Mouse (Mus musculus) right cerebral cortex, postnatal 10 days (tissue): Measurements from ENCODE around the gene Hsd11b2.
A peak's percentile ranks its signal among the peaks of the same experiment; 100 is the strongest.

ENCODE experiments used
- DNase-seq, 2 experiments: peaks; one replicate each; pipeline ENCODE4 v3.0.0; 2021; ENCODE audit warnings: low spot score in 2 of 2

Hsd11b2 gene

DNA sequence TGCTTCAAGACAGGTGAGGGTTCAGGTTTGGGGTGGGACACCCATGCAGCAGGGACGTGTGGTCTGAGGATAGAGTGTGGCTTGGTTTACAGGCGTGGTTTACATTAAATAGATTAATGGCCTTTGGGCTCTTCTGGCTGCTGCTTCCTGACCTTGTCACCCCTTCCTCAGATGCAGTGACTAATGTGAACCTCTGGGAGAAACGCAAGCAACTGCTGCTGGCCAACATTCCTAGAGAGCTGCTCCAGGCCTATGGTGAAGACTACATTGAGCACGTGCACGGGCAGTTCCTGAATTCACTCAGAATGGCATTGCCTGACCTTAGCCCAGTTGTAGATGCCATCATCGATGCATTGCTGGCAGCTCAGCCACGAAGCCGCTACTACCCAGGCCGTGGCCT is 4.3 kb downstream of the Hsd11b2 start:
- no peak for DNase-seq

DNA sequence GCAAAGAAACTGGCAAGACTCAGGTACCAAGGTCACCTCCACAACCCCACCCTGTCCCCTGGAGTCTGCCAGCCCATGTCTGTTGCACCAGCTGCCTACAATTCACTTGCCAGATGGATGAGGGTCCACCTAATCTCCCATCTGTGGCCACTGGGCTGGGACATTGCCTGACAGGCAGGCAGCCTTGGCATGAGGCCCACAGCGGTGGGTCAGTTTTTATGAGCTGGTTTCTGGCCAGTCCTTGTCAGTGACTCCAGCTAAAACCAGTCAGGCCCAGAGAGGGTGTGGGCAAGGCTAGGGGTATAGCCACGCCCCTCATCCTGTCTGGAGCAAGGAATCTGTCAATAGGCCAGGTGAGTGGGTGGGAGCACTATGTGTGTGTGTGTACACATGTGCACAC is 8.6 kb downstream of the Hsd11b2 start:
- no peak for DNase-seq

DNA sequence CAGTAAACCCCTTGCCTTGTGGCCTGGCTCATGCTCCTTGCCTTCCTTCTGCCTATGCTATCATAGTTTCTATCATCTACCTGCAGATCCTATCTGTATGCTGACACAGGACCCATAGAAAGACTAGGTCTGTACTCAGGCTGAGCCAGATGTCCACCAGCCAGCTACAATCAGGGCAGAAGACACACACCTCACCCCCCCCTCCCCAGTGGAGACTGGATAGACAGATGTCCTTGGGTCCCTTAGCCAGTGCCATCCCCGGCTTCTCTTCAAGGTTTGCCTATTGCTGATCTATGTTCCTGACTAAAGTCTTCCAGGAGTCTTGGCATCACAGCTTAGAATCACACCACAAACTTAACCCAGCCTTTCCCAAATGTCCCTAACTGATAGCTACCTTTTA is 9.7 kb downstream of the Hsd11b2 start:
- no peak for DNase-seq

DNA sequence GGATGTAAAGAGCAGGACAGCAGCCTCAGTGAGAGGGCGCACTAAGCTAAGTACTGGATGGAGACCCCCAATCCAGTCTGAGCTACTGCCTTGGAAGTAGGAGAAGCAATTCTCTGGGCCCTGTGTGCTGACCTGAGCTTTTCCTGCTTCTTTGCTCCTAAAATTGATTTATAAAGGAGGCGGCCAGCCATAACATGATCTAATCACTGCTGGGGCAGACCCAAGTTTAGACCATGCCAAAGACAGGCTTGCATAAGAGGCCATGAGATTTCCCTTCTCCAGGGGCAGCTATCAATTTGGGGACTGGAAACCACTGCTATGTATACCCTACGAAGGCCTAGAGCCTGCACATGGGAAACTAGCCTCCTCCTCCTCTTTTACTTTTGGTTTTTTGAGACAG is 10.7 kb downstream of the Hsd11b2 start:
- DNase-seq = no peak

DNA sequence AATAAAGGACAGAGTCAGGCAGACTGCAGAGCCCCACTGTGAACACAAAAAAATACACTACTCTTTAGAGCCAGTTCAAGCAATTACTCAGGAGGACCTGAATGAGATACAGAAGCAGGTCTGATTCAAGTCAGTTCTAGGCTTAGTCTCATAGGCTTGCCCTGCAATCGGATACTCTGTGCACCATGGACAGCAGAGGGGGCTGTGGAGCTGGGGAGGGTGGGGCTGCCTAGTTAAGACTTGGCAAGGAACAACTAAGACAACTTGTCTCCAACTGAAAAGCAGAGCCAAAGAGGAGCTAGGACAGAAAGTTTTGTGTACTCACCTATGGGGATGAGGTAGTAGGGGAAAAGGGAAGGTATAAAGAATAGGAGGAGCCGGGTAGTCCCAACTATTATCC is 13.2 kb downstream of the Hsd11b2 start:
- peak in 1 of 2 experiments; percentile 44 for DNase-seq

DNA sequence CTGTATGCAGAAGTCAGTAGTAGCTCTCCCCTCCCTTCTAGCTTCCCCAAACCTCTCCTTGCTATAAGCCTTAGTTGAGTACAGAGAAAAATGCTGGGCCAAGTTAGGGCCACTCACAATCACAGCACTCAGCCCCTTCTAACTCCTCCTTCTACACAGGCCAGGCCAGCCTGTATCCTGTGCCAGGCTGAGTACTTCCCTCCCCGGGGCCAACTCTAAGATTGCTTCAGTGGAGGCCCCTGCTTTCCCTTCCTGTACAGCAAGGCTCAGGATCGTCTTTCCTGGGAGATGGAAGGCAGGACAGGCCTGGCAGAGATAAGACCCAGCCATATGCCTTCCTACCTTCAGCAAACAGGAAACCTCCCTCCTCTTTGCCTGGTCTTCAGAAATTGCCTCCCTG is 14.9 kb downstream of the Hsd11b2 start:
- DNase-seq = no peak

DNA sequence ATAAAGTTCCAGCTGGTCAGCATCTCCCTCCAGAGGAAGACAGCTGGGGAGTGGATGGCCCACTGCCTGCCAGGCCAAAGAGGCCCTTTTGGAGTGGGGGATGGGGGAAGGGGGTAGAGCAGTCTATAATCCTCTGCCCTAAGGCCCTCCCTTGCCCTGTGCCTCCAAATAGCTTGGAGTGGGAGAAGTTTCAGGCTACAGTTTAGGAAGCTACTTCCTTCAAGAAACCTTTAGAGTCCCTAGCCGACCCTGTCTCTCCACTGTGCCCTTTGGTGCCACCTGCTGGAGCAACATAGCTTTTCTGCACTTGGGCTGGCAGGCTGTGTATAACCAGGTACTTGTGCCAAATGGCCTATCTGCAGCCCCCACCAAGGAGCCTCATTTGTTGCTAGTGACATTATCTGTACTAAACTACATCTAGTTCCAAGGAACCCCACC is 15.4 kb downstream of the Hsd11b2 start:
- DNase-seq = peak; percentile 37 to 81

DNA sequence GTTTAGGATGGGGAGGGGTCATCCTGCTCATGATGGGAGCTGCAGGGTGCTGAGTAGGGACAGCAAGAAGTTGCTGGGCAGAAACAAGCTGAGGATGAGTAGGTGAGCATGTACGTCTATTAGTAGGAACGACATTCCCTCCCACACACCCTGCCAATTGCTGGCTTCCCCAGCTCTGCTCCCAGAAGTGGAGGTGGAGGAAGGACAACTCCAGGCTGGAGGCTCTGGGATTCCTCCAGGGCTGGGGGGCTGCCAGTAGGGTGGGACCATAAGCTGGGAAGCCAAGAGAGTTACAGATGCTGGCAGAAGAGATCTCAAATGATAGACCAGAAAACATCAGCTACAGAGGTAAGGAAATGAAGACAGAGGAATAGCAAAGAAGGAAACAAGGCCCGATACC is 18.0 kb downstream of the Hsd11b2 start:
- peak in 1 of 2 experiments; percentile 42 for DNase-seq

DNA sequence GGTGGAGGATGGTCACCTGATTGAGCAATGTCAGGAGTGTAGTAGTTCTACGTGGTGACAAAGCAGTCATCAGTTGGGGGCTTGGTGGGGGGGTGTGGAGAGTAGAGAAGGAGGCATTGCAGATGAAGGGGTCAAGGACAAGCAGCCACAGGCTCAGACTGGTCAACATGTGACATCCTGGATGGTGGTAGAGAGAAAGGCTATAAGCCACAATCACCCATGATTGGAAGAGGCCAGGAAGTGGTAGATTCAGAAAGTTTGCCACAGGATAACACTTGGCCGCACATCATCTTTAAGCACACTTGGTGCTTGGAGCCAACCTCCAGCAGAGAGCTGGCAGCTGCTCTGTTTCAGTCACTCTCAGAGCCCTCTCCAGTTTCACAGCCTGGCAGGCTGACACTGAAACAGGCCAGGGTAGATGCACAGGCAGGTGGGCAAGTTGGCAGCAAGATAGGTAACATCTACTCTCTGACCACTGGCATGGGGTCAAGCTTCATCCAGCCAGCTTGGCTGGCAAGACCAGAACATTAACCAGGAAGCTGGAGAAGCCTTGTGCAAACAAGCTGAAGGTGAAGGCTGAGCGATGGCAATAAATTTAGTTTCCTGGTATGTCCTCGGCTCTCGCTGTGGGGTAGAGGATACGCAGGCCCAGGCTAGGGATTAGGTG is 18.6 kb downstream of the Hsd11b2 start:
- DNase-seq = no peak

DNA sequence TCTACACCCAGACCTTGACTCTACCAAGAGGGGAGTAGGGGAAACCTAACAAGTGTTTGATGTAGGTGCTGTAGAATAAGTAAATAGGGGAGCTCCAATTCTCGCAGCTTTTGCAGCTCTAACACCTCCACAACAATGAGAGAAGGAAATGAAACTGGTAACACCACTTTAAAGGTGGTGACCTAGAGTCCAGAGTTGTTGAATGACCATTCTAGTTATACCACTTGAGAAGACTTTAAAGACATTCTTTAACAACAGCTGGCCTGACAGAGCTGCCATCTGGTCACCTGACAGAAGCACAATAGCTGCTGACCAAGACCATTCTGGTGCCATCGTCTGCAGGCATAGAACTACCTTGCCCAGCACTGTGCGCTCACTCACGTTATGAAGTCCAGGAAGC is 20.4 kb downstream of the Hsd11b2 start:
- no peak for DNase-seq

DNA sequence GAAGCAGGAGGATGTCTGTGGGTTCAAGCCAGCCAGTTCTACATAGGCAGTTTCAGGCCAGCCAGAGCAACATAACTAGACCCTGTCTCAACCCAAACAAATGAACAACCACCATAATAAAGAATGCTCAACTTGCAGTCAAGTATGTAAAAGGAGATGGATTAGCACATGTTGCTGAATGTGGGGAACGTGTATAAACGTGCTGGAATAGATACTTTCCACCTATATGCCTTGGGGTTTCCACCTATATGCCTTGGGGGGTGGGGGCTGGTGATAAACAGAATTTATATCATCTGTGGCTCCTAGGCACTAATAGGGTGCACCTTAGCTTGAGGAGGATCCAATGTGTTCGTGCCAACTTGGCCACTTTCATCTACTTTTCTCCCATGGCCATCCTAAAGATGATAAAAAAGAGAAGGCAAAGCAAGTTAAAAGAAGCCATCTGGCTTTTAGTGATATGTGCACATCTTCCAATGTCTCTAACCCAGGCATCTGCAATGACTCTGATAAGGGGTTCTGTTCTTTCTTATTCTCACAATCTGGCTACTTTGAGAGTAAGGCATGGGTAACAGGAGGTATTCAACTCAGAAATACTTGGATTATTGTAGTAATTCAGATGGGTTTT is 23.6 kb downstream of the Hsd11b2 start:
- DNase-seq = no peak

DNA sequence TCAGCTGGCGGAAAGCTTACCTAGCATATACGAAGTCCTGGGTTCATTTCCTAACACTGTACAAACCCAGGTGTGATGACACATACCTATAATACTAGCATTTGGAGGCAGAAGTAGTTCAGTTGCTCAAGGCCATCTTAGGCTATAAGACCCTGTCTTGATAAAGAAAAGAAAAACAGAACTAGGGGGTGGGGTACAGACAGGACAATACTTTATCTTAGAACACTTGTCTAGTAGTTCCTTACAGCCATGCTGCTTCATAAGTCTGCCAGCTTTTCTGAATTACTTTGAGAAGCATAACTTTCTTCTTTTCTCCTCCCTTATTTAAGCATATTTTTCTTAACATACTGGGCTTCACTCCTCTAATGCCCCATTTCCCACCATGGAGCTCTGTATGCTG is 24.3 kb downstream of the Hsd11b2 start:
- DNase-seq = no peak

DNA sequence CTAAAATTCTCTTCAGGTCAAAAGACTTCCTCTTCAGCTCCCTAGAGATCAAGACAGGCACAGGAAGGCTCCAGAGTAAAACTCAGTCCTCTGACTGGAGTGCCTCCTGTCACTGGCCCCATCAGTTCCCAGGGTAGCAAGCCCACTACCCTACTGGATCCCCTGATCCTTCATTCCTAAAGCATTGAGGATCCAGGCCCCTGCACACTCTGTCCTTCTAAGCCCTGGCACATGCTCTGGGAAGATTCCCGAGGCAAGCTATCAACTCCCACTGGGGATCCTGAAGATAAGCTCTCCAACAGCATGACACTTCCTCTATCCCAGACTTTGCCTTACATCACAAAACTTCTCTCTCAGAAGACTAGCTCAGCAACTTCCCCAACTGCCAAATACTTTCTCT is 25.1 kb downstream of the Hsd11b2 start:
- DNase-seq = no peak

DNA sequence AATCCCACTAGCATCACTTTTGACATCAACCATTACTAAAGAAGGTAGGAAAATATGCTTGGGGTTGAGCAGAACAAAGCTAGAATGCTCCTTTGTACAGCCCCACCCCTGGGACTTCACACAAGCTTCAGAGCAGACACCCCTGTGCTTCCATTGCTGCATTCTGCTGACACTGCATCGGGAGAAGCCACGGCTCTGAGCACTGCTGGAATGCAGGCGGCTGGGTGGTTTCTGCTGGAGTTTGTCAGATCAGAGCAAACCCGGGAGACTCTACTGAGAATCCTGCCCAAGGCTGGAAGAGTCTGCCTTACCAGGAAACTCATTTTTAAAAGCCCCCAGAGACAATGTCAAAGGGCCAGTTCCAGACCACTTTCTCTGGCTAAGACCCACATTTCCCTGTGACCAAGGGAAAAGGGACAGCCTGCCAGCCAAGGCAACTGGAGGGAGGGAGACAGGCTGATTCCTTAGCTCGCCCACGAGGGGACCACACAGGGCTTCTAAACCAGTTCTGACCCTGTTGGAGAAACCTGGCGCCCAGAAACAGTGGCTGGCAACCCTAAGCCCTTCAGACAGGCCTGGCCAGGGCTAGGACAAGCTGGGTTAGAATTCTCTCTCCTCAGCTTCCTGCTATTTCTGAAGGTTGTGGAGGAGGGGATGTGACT is 26.1 kb downstream of the Hsd11b2 start:
- peak; percentile 58 to 64 for DNase-seq

DNA sequence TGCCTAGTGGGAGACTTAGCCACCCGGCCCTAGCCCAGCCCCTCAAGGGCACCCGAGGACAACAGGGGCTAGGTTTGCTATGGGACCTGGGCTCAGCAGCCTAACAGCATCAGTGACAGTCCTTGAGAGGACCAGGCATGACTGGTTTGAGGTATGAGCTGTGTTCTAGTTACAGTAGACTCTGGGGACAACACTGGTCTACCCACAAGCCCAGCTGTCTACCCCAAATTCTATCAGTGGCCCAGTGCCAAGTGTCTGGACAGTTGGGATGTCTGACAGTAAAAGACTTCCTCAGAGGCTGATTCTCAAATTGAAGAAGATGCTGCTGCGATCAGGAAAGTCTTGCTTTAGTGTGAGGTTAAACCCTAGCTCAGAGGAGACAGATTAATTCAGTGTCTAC is 26.7 kb downstream of the Hsd11b2 start:
- peak; percentile 65 to 76 for DNase-seq

DNA sequence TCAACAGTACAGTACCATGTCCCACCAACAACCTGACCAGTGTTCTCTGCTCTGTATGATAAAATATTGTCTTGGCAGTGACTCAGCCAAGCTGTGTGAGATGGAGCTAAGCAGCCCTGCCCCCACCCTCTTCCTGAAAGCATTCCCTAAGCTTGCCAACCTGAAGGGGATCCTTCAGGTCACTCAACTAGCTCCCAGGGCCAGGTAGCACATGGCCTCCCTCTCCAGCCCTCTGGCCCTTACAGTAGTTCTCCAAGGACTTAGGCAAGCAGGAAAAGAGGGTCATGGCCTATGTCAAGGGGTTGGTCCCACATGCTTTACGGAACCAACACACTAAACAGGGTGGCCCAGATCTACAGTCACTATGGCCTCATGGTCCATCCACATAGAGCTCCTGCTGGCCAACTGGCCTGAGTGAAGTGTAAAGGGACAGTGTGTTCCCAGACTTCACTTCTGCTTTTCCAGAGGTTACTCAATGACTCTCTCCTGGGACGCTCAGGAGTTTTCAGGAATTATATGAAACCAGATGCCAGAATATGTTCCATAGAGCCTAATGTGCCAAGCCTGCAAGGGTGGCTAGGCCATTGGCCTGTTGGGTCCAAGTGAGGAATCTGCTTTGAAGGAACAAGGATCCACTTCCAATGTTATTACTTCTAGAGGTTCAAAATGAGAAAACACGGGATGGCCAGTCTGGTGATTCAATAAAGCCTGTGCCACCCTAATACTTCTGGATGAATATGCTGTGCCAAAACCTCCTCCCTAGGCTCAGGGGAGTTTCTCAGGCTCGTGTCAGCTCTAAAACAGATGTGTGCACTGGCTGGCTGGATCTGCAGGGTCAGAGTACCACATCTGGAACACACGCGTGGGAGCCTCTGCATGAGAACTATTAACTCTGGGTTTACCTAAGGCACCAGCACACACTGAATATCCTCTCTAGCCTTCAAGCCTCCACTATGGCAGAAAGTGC is 28.1 kb downstream of the Hsd11b2 start:
- DNase-seq = no peak

DNA sequence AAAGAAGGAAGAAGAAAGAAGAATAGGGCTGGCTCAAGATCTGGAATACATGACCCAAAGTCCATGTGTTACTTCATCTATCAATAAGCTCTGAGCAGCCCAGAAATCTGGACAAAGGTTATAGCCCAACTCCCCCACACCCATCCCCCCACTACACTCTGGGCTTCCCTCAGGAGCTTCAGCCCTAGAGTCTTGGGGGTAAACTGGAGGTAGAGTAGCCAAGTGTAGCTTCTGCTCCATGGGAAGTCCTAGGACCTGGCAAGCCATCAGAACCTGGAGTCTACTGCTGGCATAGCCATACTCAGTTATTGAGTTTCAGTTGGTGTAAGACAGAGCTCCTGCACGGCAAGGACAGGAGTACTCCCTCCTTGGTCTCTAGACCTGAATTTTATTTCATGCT is 31.0 kb downstream of the Hsd11b2 start:
- no peak for DNase-seq

DNA sequence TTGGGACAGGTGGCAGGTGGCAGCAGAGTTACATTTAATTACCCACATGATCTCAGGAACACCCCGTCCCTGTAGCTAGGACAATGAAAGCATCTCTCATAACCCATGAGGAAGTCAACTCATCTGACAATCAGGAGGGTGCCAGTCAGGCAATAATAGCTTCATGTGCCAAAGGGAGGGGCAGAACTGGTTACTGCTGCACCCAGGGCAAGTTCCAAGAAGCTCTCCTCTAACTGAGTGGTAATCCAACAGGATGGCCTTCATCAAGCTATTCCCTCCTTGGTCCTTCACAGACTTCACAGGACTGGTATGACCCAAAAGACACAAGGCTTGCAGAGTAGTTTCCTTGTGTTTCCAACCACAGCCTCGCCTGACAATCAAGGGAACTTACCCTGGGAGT is 31.5 kb downstream of the Hsd11b2 start:
- no peak for DNase-seq

DNA sequence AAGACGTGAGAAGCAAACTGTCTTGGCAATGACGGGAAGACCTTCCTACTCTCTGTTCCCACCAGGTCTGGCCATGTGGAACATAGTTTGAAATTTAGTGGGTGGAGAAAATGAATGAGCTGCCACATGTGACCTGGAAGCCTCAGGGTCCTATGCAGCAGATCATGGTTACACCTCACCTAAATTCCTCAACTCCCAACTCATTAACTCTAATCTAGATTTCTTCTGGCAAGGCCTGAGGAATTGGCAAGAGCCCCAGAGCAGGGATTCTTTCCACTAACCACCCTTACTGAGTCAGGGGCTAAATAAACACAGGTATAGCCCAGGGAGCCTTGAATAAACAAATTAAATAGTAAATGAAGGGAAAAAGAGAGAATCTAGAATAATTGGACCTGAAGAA is 33.5 kb downstream of the Hsd11b2 start:
- DNase-seq = no peak

DNA sequence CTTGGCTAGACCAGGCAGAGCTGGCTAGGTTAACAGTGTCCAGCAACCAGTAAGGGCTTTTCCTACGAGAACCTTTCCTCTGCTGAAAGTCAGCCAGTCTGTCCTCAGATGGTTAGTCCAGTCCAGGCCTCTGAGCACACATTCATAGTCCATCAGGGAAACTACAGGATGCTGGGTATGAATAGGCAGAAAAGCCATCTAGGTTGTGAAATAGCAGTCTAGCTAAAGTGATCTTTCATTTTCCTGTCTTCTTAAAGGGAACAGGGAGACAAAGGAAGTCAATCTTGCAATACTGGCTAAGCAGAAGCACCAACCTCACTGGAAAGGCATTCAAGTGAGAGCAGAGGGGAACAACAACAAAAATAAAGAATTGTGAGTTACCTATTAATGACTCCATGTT is 34.3 kb downstream of the Hsd11b2 start:
- no peak for DNase-seq

DNA sequence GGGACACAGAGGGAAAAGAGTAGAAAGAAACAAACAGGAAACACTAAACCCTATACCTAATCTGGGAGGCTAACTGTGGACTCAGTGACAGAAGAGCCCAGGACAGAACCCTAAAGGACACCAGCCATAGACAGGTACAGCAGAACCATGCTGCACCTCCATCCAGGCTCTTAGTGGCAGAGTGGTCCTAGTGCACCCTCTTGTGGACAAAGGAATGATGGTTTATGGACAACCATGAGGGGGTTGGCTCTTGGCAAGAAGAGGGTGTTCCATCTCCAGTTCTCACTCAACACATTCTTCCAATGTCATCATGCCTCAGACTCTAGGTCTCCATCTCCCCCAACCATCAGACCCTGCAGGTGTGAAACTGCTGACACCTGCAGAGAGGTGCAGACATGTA is 35.5 kb downstream of the Hsd11b2 start:
- DNase-seq = peak in 1 of 2 experiments; percentile 60

DNA sequence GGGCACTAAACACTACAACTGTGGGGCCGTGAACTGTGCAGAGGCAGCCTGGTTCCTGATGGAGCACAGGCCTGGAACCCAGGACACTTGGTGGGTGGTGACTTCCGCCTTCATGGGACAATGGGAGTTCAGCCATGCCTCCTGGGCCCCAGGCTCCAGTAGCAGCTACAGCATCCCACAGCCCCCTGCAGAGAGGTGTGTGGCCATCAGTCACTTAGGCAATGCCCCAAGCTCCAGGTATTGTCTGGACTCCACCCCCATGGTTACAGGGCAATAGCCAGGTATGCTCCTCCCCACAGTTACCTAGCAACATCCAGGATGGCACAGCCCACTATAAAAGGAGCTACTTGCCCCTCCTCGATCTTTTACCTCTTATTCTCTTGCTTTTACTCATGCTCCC is 36.7 kb downstream of the Hsd11b2 start:
- no peak for DNase-seq
